21 mouse cellular contexts compared by ENCODE assay signal in the genomic region with DNA sequence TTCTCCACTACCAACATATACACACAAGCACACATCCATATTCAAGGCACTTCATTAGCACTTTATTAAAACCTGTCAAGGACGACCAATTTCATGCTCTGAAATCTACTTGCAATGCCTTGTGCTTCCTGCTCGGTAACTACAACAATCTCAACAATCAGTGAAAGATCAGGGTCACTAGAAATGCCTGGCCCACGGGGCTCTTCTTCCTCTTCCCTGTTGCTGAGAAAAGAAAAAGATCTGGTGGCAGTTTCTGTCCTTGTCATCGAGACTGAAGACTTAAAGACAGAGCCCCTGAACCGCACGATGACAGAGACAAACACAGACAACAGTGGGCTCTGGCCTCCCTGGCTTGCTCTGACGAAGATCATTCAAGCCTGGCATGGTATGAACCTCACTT. TPM values are rescaled to one million over a fixed set of nuclear protein-coding genes. Genes with fewer than 3 reads are reported as not detected.
DNase-seq lines count a peak whose midpoint lies in the region; ATAC-seq and TF ChIP-seq lines count a peak whose summit lies in the region.
"Had no signal": no experiment of that assay in that cellular context is flagged by ENCODE, and none has a peak within 500 bp of the region (broad histone marks: within the 10 kb centered on the region; RNA-seq: fewer than 3 reads in every experiment).

No protein-coding gene starts in this region.

- no peaks in the 10 kb centered on the region for H3K9me3 ChIP-seq in CH12.LX (replicated peaks; ENCODE audit: low read length)
- no peaks in the 10 kb centered on the region for H3K9me3 ChIP-seq in embryonic facial prominence, embryonic 12.5 days
- H3K9me3 ChIP-seq in forebrain, embryonic 15.5 days: no peaks in the 10 kb centered on the region
- no peaks in the 10 kb centered on the region for H3K9me3 ChIP-seq in liver, embryonic 11.5 days (ENCODE audit: control insufficient read depth, low read length)
- H3K9me3 ChIP-seq: forebrain, embryonic 13.5 days; lung, embryonic 15.5 days; midbrain, embryonic 10.5 days; neural tube, embryonic 12.5 days had no signal

- H3K36me3 ChIP-seq in CH12.LX (replicated peaks in 1 of 2; ENCODE audit: control insufficient read depth in 1 of 2, insufficient read depth in 1 of 2, low read length in 1 of 2): peaks cover 20 to 62% of the 10 kb centered on the region in 2 experiments
- peaks cover 11% of the 10 kb centered on the region; the same call in 1 of the 2 replicates for H3K36me3 ChIP-seq in embryonic facial prominence, embryonic 12.5 days
- H3K36me3 ChIP-seq in forebrain, embryonic 15.5 days: no peaks in the 10 kb centered on the region
- no peaks in the 10 kb centered on the region for H3K36me3 ChIP-seq in liver, embryonic 11.5 days (ENCODE audit: control insufficient read depth, insufficient read depth, low read length)
- H3K36me3 ChIP-seq: midbrain, embryonic 10.5 days; neural tube, embryonic 12.5 days had no signal

- no peak overlapping the region for H3K4me3 ChIP-seq in CH12.LX (replicated peaks in 1 of 3; ENCODE audit: low read depth in 2 of 3, low read length in 2 of 3, poor library complexity in 1 of 3)
- no peak overlapping the region for H3K4me3 ChIP-seq in embryonic facial prominence, embryonic 12.5 days
- no peak overlapping the region for H3K4me3 ChIP-seq in forebrain, embryonic 15.5 days
- H3K4me3 ChIP-seq in liver, embryonic 11.5 days (ENCODE audit: low read depth, low read length): no peak overlapping the region
- H3K4me3 ChIP-seq: forebrain, embryonic 13.5 days; lung, embryonic 15.5 days; midbrain, embryonic 10.5 days; neural tube, embryonic 12.5 days had no signal

- H3K4me1 ChIP-seq in CH12.LX (ENCODE audit: control insufficient read depth in 1 of 2, insufficient read depth in 2 of 2): peaks cover 40 to 86% of the 10 kb centered on the region in 2 experiments
- H3K4me1 ChIP-seq in embryonic facial prominence, embryonic 12.5 days: peaks cover 36% of the 10 kb centered on the region
- H3K4me1 ChIP-seq in forebrain, embryonic 15.5 days: peaks cover 5% of the 10 kb centered on the region; the same call in 1 of the 2 replicates
- H3K4me1 ChIP-seq in liver, embryonic 11.5 days (replicated peaks; ENCODE audit: control insufficient read depth, insufficient read depth, low read length): no peaks in the 10 kb centered on the region; the same call in none of the 2 replicates

- DNase-seq in layer of hippocampus, adult 9-11 months: peak; percentile 45
- DNase-seq in layer of hippocampus, postnatal 14 days (ENCODE audit: low spot score in 2 of 2): no peak
- DNase-seq in CH12.LX (ENCODE audit: extremely low read depth): peak; percentile 53
- no peak for DNase-seq in right cerebral cortex, postnatal 10 days (ENCODE audit: low spot score in 2 of 2)
- no peak for DNase-seq in liver, embryonic 11.5 days (ENCODE audit: low spot score)
- DNase-seq: adrenal gland, adult 2 months; cerebellum, postnatal 25 days; gastrocnemius, postnatal 25 days; kidney, adult 18-20 months; lung, postnatal 4 days; right cerebral cortex, postnatal 25 days; thymus, postnatal 4 days had no signal

- peak overlapping the region; percentile 8 for H3K4me2 ChIP-seq in CH12.LX (ENCODE audit: insufficient read depth, low read depth, poor library complexity, severe bottlenecking)
- no peak overlapping the region for H3K4me2 ChIP-seq in embryonic facial prominence, embryonic 12.5 days (replicated peaks)
- no peak overlapping the region for H3K4me2 ChIP-seq in forebrain, embryonic 15.5 days (replicated peaks)
- no peak overlapping the region for H3K4me2 ChIP-seq in liver, embryonic 11.5 days
- H3K4me2 ChIP-seq: forebrain, embryonic 13.5 days; lung, embryonic 15.5 days; neural tube, embryonic 12.5 days had no signal

- dilution Hi-C loops in CH12.LX (cut with MboI; ENCODE audit: extremely low pct_ligation_motif_present, extremely low pct_unique_long_range_greater_than_20kb, low sequenced_read_pairs): no loop called here

- WGBS in embryonic facial prominence, embryonic 12.5 days: 78% methylated on average over 7 of the region's 7 CpGs
- WGBS in forebrain, embryonic 15.5 days: 84% methylated on average over 7 of the region's 7 CpGs
- 53% methylated on average over 7 of the region's 7 CpGs for WGBS in liver, embryonic 11.5 days

- TF ChIP-seq EP300 in CH12.LX (IDR thresholded peaks at IDR 0.05; ENCODE audit: low read length): no peak

- in situ Hi-C loops in CH12.LX (cut with MboI; ENCODE audit: low pct_ligation_motif_present, low pct_unique_long_range_greater_than_20kb, low sequenced_read_pairs): loop anchor here (5.0 to 10.0 kb wide), 2 partner anchors 33 to 245 kb away; no protein-coding TSS in a partner anchor

- ATAC-seq in embryonic facial prominence, embryonic 12.5 days (ENCODE audit: insufficient number of reproducible peaks, insufficient read depth, low FRiP score, low TSS enrichment): no peak
- ATAC-seq in neutrophil, adult 5-6 weeks (ENCODE audit: extremely low read depth, insufficient number of reproducible peaks, low FRiP score, poor library complexity, severe bottlenecking): 0 out of 2 replicates have a peak, but pooled peaks have one; percentile 17
- no peak for ATAC-seq in forebrain, embryonic 15.5 days (replicated peaks)
- ATAC-seq in liver, embryonic 11.5 days (replicated peaks; ENCODE audit: low FRiP score): no peak

- TF ChIP-seq POLR2A in CH12.LX (IDR thresholded peaks at IDR 0.05; ENCODE audit: low read depth, low read length): no peak

- peak overlapping the region; percentile 47 for H3K9ac ChIP-seq in CH12.LX (ENCODE audit: insufficient read depth, low read depth)
- no peak overlapping the region for H3K9ac ChIP-seq in embryonic facial prominence, embryonic 12.5 days
- no peak overlapping the region for H3K9ac ChIP-seq in forebrain, embryonic 15.5 days (replicated peaks)
- no peak overlapping the region for H3K9ac ChIP-seq in liver, embryonic 11.5 days (ENCODE audit: low read depth, low read length)
- H3K9ac ChIP-seq: forebrain, embryonic 13.5 days; liver, embryonic 14.5 days; lung, embryonic 15.5 days; neural tube, embryonic 12.5 days had no signal

- peaks cover 77% of the 10 kb centered on the region for H3K79me2 ChIP-seq in CH12.LX (replicated peaks; ENCODE audit: control insufficient read depth, extremely low read depth, insufficient read depth, poor library complexity, severe bottlenecking)

- TF ChIP-seq CTCF in CH12.LX (conservative IDR thresholded peaks at IDR 0.05 in 1 of 2, IDR thresholded peaks at IDR 0.05 in 1 of 2; ENCODE audit: low read depth in 2 of 2, low read length in 2 of 2): no peak

- no peak for TF ChIP-seq RAD21 in CH12.LX (IDR thresholded peaks at IDR 0.05; ENCODE audit: low read depth, low read length)

- no peaks in the 10 kb centered on the region for H3K27me3 ChIP-seq in CH12.LX (replicated peaks)
- H3K27me3 ChIP-seq in embryonic facial prominence, embryonic 12.5 days: no peaks in the 10 kb centered on the region
- no peaks in the 10 kb centered on the region for H3K27me3 ChIP-seq in forebrain, embryonic 15.5 days
- H3K27me3 ChIP-seq in liver, embryonic 11.5 days (replicated peaks; ENCODE audit: control insufficient read depth, insufficient read depth, low read length): no peaks in the 10 kb centered on the region
- H3K27me3 ChIP-seq: forebrain, embryonic 13.5 days; lung, embryonic 15.5 days; neural tube, embryonic 12.5 days had no signal

- peak overlapping the region; percentile 73 for H3K27ac ChIP-seq in CH12.LX (ENCODE audit: insufficient read depth, low read depth)
- 0 out of 2 replicates have a peak overlapping the region, but pooled peaks have one; percentile 82 for H3K27ac ChIP-seq in embryonic facial prominence, embryonic 12.5 days
- H3K27ac ChIP-seq in forebrain, embryonic 15.5 days (replicated peaks): no peak overlapping the region
- H3K27ac ChIP-seq in liver, embryonic 11.5 days (ENCODE audit: low read depth, low read length): no peak overlapping the region
- H3K27ac ChIP-seq: forebrain, embryonic 13.5 days; kidney, postnatal 0 days; liver, embryonic 14.5 days; lung, embryonic 15.5 days; midbrain, embryonic 10.5 days; neural tube, embryonic 12.5 days had no signal

TF ChIP-seq in CH12.LX, 34 proteins besides CTCF, POLR2A, EP300 and RAD21:
- TF ChIP-seq TBP (conservative IDR thresholded peaks at IDR 0.05; ENCODE audit: low read depth, low read length) (peak; percentile 77; the same call in 1 of the 2 replicates), PAX5 (IDR thresholded peaks at IDR 0.05; ENCODE audit: low read length) (no peak), MAZ (IDR thresholded peaks at IDR 0.05; ENCODE audit: low read depth, low read length) (no peak), IRF4 (IDR thresholded peaks at IDR 0.05; ENCODE audit: low read depth, low read length) (peak; percentile 23; the same call in 1 of the 2 replicates), JUND (conservative IDR thresholded peaks at IDR 0.05; ENCODE audit: low read depth, low read length) (no peak)

RNA-seq across cellular contexts. Expression of gene Tgfbr2, which starts 35.6 kb away (rescaled TPM):
- 10 to 100 TPM; 13.0 to 14.7 TPM for total RNA-seq in layer of hippocampus, postnatal 14 days (2021)
- total RNA-seq in CH12.LX (2012; rRNA removed) (43.0 and 46.3 TPM in 2 replicates), CH12.LX (2014; rRNA removed) (19.6 and 21.2 TPM in 2 replicates)
- 37.4 and 42.8 TPM in 2 replicates for polyA plus RNA-seq in CH12.LX (2012; ENCODE audit: insufficient read length, low read depth)
- 27.4 and 28.7 TPM in 2 replicates for polyA plus RNA-seq in embryonic facial prominence, embryonic 12.5 days (2016; fragmentation: Nextera tagmentation; extraction: Ambion mirVana)
- 131 and 138 TPM in 2 replicates for total RNA-seq in neutrophil, adult 5-6 weeks (2017)
- polyA plus RNA-seq in forebrain, embryonic 15.5 days (2015; fragmentation: Nextera tagmentation; extraction: Ambion mirVana): 6.0 and 6.1 TPM in 2 replicates
- polyA plus RNA-seq in liver, embryonic 11.5 days (2014; fragmentation: Nextera tagmentation; extraction: Ambion mirVana): 9.5 and 10.5 TPM in 2 replicates

Comparison
In these comparisons a context has a peak if more than half of its experiments do, and no peak if none do; other contexts are left out.
1. DNase-seq: peak in layer of hippocampus, adult 9-11 months (single experiment) and CH12.LX (single experiment); none in layer of hippocampus, postnatal 14 days (0 of 2), right cerebral cortex, postnatal 10 days (0 of 2) and liver, embryonic 11.5 days (single experiment).
2. H3K27ac ChIP-seq: peak in CH12.LX (single experiment) and embryonic facial prominence, embryonic 12.5 days (single experiment); none in forebrain, embryonic 15.5 days (single experiment) and liver, embryonic 11.5 days (single experiment).